8 mouse cellular contexts compared by ENCODE assay signal in the genomic region with DNA sequence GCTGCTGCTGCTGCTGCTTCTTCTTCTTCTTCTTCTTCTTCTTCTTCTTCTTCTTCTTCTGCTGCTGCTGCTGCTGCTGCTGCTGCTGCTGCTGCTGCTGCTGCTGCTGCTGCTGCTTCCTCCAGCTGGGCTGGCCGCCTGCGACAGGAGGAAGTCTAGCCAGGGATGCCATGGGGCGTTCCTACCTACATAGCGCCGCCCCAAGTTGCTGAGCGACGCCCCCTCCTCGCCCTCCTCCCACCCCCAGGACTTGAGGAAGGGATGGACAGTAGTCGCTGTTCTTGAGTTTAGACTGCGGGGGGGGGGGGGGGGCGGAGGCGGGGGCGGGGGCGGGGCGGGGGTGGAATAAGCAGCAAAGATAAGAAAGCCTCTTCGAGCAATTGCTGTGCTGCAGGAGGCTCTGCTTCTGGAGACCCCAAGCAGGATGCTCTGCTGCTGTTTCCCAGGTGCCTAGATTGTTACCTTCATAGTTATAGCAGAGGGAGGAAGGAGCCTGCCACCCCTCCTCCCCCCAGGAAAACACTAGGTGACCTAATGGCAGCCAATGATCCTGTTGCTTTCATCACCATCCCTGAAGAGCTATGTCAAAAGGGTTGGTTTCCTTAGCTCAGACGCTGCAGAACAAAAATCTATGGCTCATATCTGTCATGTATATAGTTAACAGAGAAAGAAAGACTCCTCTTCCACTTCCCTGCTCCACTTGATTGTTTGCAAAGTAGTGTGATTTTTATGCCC. TPM values are rescaled to one million over a fixed set of nuclear protein-coding genes. Genes with fewer than 3 reads are reported as not detected.
DNase-seq lines count a peak whose midpoint lies in the region; ATAC-seq and TF ChIP-seq lines count a peak whose summit lies in the region.

A gene (minus strand): TSS at position 685 of the 735 bp plus-strand sequence.

- peak; percentile 80 for ATAC-seq in inflammation-experienced regulatory T-cells, adult 6 months
- ATAC-seq in limb, embryonic 13.5 days (ENCODE audit: low FRiP score, low read depth): peak; percentile 78; the same call in 1 of the 2 replicates
- peak; percentile 87 for ATAC-seq in midbrain, embryonic 12.5 days (ENCODE audit: low FRiP score, low read depth)

- no peak within 1 kb of the TSS for H3K27ac ChIP-seq in cortical plate, adult 2 months (ENCODE audit: insufficient read depth, low read length)
- H3K27ac ChIP-seq in limb, embryonic 13.5 days: no peak within 1 kb of the TSS
- H3K27ac ChIP-seq in midbrain, embryonic 12.5 days (replicated peaks): no peak within 1 kb of the TSS
- peak within 1 kb of the TSS; percentile 29 for H3K27ac ChIP-seq in small intestine, adult 2 months (ENCODE audit: insufficient read depth, low read depth, low read length)

- no peaks in the 10 kb centered on the region for H3K27me3 ChIP-seq in limb, embryonic 13.5 days
- no peaks in the 10 kb centered on the region for H3K27me3 ChIP-seq in midbrain, embryonic 12.5 days
- no peaks in the 10 kb centered on the region for H3K27me3 ChIP-seq in small intestine, adult 2 months (ENCODE audit: control insufficient read depth, insufficient read depth, low read length)

- H3K9me3 ChIP-seq in limb, embryonic 13.5 days: no peaks in the 10 kb centered on the region
- no peaks in the 10 kb centered on the region for H3K9me3 ChIP-seq in midbrain, embryonic 12.5 days

- DNase-seq in urinary bladder, postnatal 36 days (ENCODE audit: low spot score in 2 of 2): peak; percentile 1 to 45
- no peak for DNase-seq in urinary bladder, postnatal 10 days (ENCODE audit: low spot score)
- peak; percentile 53 for DNase-seq in gastrocnemius, postnatal 14 days

- peak within 1 kb of the TSS; percentile 63 for H3K9ac ChIP-seq in limb, embryonic 13.5 days
- H3K9ac ChIP-seq in midbrain, embryonic 12.5 days (replicated peaks): peak within 1 kb of the TSS; percentile 44

- intact Hi-C loops in gastrocnemius, postnatal 14 days (cut with DNase I; ENCODE audit: low total_unique reads): no loop called here

- WGBS in limb, embryonic 13.5 days: 19% methylated on average over 5 of the region's 17 CpGs
- WGBS in midbrain, embryonic 12.5 days: 11% methylated on average over 9 of the region's 17 CpGs
- WGBS in small intestine, adult 2 months: 17% methylated on average over 12 of the region's 17 CpGs

- no peaks in the 10 kb centered on the region for H3K4me1 ChIP-seq in cortical plate, adult 2 months (ENCODE audit: control insufficient read depth, insufficient read depth, low read length)
- no peaks in the 10 kb centered on the region for H3K4me1 ChIP-seq in limb, embryonic 13.5 days
- H3K4me1 ChIP-seq in midbrain, embryonic 12.5 days: no peaks in the 10 kb centered on the region
- H3K4me1 ChIP-seq in small intestine, adult 2 months (ENCODE audit: control insufficient read depth, insufficient read depth, insufficient read length, low read length): no peaks in the 10 kb centered on the region

- H3K4me2 ChIP-seq in limb, embryonic 13.5 days (replicated peaks): peak within 1 kb of the TSS; percentile 64
- H3K4me2 ChIP-seq in midbrain, embryonic 12.5 days (replicated peaks): peak within 1 kb of the TSS; percentile 54

- TF ChIP-seq POLR2A in cortical plate, adult 2 months (IDR thresholded peaks at IDR 0.05; ENCODE audit: extremely low read depth, insufficient read depth, low read length): no peak
- no peak for TF ChIP-seq POLR2A in small intestine, adult 2 months (IDR thresholded peaks at IDR 0.05; ENCODE audit: low read depth, low read length)

- no peak for TF ChIP-seq CTCF in cortical plate, adult 2 months (IDR thresholded peaks at IDR 0.05; ENCODE audit: extremely low read depth, insufficient read depth, low read length)
- no peak for TF ChIP-seq CTCF in small intestine, adult 2 months (IDR thresholded peaks at IDR 0.05; ENCODE audit: extremely low read depth, insufficient read length, insufficient replicate concordance, low read depth, low read length)

- H3K36me3 ChIP-seq in limb, embryonic 13.5 days: no peaks in the 10 kb centered on the region
- no peaks in the 10 kb centered on the region for H3K36me3 ChIP-seq in midbrain, embryonic 12.5 days
- no peaks in the 10 kb centered on the region for H3K36me3 ChIP-seq in small intestine, adult 2 months (ENCODE audit: control insufficient read depth, insufficient read depth, low read length)

- peak within 1 kb of the TSS; percentile 85 for H3K4me3 ChIP-seq in cortical plate, adult 2 months (ENCODE audit: insufficient read depth, low read length)
- peak within 1 kb of the TSS; percentile 52 for H3K4me3 ChIP-seq in limb, embryonic 13.5 days
- peak within 1 kb of the TSS; percentile 49 for H3K4me3 ChIP-seq in midbrain, embryonic 12.5 days
- peak within 1 kb of the TSS; percentile 69 for H3K4me3 ChIP-seq in small intestine, adult 2 months (ENCODE audit: low read depth, low read length)

RNA-seq across cellular contexts. Expression of the gene that starts here (rescaled TPM):
- polyA plus RNA-seq in cortical plate, adult 2 months (2012; rRNA removed): 1.1 and 1.4 TPM in 2 replicates
- 1 to 10 TPM; 1.3 to 1.7 TPM for total RNA-seq in gastrocnemius, postnatal 14 days (2021)
- polyA plus RNA-seq in inflammation-experienced regulatory T-cells, adult 6 months (2017; shearing (Covaris generic)): 10 to 100 TPM; 16.3 to 17.8 (median 16.4) TPM
- 2.3 and 2.4 TPM in 2 replicates for polyA plus RNA-seq in limb, embryonic 13.5 days (2015; fragmentation: Nextera tagmentation; extraction: Ambion mirVana)
- 1.2 and 1.6 TPM in 2 replicates for polyA plus RNA-seq in midbrain, embryonic 12.5 days (2016; fragmentation: Nextera tagmentation; extraction: Ambion mirVana)
- 0.17 and 0.39 TPM in 2 replicates for polyA plus RNA-seq in small intestine, adult 2 months (2012; rRNA removed)
